Mouse (Mus musculus) embryo, embryonic 10 days (tissue): ENCODE data around the gene Scn10a.

Experiments
- DNase-seq: peaks from one replicate; pipeline ENCODE4 v3.0.0-alpha.2; 2015; ENCODE audit warnings: low spot score

Gene Scn10a

DNA sequence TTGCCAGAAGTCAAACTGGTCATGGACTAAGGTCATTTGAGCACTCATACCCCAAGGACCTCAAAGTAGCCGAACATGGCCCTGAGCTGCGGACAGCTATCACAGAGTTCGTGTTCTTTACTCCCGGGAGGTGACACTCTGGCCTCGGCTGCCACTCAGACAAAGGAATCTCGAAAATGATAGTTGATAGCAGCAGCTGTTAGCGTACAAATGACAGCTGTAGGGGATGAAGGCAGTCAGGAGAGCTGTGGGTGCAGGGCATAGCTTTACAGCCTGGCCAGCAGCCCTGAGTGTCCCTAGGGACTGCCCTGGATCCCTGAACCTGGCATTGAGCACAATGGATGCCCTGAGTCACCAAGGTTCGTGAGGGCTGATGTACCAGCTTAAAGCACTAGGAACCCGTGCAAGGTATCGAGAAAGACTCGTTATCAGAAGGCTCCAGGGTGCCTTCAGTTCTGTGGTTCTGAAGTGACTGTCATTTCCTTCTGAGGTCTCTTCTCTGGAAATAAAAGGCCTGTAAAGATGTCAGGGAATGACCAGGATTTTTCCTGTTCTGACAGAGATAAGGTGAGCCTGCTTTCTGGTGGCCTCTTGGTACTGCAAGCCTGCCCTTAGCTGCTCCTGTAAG is 84.8 kb downstream of the Scn10a start:
- DNase-seq, result no peak

DNA sequence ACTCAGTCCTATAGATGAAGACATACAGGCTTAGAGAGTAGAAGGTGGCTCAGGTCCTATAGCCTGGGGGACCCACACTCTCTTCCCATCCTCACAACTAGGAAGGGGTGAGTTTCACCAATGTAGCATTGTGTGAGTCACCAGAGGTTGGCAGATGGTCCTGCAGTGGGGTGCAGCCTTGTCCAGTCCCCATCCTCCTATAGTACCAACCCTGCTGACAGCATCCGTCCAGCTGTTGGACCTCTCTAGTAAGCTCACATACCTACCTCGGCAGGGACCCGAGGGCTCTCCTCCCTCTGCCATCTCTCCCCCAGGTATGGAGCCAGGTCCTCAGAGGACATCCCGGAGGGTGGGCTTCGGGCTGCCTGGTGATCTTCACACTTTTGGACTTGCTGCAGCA is 85.6 kb downstream of the Scn10a start:
- DNase-seq, result no peak

- DNase-seq, result no peak
These were observed 86.3 kb downstream of the Scn10a start for GRCm38 (mm10) chr9:119632801-119633200.

GRCm38 (mm10) chr9:119631899-119632533 is 87.1 kb downstream of the Scn10a start:
- DNase-seq, result peak; percentile 66

GRCm38 (mm10) chr9:119631393-119631898 is 87.7 kb downstream of the Scn10a start:
- no peak for DNase-seq

DNA sequence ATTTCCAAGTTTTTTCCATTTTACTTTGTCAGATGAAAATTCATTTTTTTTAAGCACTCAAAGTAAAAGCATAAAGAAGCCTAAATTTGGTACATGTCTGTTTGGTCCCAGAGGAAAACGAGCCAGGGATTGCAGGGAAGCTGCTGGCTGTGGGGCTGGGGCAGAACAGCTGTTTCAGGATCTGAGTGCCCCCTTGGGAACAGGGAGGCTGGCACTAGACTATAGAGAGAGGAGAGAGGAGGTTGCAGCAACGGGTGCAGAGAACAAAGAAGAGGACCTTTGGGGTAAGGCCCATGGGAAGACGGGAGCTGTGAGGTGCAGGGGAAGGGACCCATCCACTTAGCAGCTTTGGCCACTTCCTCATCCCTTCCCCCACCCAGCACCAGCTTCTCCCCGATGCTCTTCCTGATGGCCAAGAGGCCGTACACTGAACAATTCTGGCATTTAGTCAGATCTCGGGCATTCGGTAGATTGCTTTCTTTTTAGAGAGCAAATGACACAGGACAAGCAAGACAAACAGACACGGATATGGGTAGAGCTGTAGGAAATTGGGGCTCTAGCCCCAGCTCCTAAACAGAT is 90.3 kb downstream of the Scn10a start:
- no peak for DNase-seq

GRCm38 (mm10) chr9:119627227-119627626 is 91.9 kb downstream of the Scn10a start:
- DNase-seq, result no peak

- no peak for DNase-seq
These were observed 95.0 kb downstream of the Scn10a start for GRCm38 (mm10) chr9:119624151-119624550.

- DNase-seq, result no peak
These were observed 104.3 kb downstream of the Scn10a start for GRCm38 (mm10) chr9:119614798-119615197.

GRCm38 (mm10) chr9:119610563-119611166 is 108.5 kb downstream of the Scn10a start:
- DNase-seq, result no peak

- no peak for DNase-seq
These were observed 112.2 kb downstream of the Scn10a start for GRCm38 (mm10) chr9:119606906-119607305.

- DNase-seq, result no peak
These were observed 114.5 kb downstream of the Scn10a start for GRCm38 (mm10) chr9:119604607-119605006.

- DNase-seq, result no peak
These were observed 120.6 kb downstream of the Scn10a start for GRCm38 (mm10) chr9:119598501-119598900.

DNA sequence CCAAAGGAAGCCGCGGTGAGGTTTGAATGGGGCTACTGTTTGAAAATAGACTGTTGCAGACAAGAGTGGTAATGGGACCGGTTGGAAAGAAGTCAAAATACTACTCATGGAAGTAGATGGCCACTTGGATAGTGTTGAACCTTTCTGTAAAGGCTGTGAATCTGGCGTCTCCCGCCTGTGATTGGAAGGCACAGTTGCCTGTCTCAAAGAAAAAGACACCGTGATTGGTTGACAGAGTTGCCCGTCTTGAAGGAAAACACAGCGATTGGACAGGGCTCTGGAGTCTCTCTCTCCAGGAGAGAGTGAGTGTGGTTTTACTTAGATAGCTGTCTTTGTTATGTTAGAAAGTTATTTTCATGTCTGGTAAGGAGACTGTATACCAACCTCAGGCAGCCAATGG is 121.8 kb downstream of the Scn10a start:
- no peak for DNase-seq

DNA sequence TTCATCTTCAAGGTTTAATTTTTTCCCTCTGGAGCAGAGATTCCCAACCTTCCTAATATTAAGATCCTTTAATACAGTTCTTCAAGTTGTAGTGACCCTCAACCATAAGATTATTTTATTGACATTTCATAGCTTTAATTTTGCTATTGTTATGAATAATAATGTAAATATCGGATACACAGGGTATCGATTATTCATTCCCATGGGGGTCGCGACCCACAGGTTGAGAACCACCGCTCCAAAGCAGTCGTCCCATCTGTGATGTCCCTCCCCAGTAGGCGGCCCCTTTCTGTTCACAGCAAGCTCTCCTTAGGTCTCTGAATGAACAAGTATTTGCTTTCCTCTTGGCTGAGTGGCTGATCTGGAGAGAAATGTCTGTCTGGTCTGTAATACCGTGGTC is 129.5 kb downstream of the Scn10a start:
- DNase-seq, result no peak

DNA sequence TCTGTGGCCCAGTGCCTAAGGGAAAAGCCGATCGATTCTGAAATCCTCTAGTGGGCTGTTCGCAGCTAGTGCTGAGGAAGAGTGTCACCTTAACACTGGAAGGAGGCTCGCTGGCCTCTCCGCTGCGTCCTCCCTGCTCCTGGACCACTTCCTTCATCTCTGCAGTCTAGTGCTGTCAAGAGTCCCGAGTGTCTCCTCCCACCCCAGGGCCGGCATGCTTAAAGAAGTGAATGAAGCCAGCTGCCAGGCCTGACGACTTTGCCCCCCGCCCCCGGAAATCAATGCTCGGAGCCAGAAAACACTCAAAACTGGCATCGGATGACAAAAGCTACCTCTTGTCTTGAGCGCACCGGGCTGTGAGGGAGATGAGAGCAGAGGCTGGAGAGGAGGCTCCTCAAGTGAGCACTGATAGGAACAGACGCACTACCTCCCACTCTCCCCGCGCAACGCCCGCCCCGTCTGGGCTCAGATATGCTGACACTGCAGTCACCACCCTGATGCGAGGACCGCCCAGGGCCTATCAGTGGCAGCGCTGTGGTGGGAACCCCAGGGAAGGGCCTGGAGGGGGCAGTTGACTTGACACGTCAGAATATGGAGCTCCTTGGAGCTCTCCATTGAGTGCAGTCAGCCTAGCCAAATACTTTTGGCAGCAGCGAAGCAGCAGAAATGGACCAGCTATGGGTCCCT is 130.2 kb downstream of the Scn10a start:
- no peak for DNase-seq

DNA sequence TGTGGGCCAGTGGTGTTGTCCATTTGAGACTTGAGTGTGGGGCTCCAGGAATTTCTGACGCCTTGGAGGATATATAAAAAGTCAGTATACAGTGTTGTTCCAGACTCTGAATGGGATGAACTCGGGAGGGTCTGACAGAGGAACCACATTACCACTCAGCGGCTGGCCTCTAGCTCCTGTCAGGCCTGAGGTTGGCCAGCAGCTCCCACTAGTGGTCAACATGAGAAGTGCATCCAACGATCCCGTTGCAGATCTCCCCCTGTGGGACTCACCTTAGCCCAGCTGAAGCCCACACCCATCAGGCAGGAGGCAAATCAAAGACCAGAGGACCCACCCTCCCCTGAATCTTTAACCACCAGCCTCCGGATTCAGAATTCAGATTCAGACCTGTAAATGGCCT is 138.5 kb downstream of the Scn10a start:
- DNase-seq, result peak; percentile 91

DNA sequence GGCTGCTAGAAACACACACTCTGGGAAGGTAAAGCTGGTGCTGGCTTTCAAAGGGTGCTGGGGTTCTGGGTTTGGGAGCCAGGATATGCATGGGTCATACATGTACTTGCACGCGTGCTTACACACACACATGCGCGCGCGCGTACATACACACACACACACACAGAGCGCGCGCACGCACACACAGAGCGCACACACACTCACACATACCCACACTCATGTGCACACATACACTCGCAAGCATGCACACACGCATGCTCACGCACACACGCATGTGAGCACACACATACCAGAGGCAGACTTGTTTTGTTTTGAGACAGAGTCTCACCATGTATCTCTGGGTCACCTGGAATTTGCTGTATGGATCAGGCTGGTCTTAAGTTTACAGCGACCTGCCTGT is 138.9 kb downstream of the Scn10a start:
- DNase-seq, result no peak

DNA sequence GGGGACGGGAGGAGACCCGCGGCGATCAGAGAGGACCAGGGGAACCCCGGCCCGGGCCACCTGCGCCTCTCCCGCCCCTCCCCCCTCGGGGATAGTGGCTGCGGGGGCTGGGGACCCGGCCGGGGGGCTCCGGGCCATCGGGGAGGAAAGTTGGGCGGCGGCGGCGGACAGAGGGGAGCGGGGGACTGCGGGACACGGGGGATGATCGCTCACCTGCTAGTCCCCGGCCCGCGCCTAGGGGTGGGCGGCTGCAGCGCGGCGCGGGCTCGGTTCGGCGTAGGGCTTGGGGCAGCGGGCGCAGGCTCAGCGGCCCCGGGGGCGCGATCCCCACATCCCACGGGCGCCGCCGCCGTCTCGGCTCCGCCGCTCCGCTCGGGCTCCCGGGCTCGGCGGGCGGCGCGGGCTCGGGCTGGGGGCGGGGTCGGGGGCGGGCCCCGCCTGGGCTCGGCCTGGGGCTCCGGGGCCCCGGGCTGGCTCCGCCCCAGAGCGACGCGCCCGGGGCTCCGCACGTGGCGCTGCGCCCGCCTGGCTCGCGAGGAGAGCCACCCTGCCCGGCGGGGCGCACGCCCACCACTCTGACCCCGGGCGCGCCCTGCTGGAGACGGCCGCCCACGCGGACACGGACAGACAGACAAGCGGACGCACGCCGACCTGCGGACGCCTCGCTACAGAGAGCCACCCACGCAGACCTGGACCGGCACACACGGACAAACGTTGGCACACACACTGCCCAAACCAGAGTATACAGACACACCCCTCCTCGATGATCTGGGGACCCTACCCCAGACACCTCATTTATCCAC is 140.3 kb downstream of the Scn10a start, which contains the start of gene Scn5a:
TSS of gene Scn5a (minus strand) at position 381 of the 803 bp plus-strand sequence.
- no peak for DNase-seq

DNA sequence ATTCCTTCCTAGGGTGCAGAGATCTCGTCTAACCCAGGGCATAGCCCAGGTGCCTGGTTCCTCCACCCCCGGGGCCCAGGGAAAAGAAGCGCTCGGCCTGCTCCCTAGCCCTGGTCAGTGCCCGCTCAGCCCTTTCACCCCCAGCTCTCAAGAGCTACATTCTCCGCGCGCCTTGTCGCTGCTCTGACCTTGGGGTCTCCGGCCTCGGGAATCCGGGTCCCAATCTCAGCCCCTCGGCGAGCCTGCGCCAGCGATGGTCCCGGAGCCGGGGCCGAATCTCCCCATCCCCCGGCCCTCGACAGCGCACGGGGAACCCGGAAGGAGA is 140.8 kb downstream of the Scn10a start:
- no peak for DNase-seq

- DNase-seq, result no peak
These were observed 142.1 kb downstream of the Scn10a start for GRCm38 (mm10) chr9:119576977-119577376.

DNA sequence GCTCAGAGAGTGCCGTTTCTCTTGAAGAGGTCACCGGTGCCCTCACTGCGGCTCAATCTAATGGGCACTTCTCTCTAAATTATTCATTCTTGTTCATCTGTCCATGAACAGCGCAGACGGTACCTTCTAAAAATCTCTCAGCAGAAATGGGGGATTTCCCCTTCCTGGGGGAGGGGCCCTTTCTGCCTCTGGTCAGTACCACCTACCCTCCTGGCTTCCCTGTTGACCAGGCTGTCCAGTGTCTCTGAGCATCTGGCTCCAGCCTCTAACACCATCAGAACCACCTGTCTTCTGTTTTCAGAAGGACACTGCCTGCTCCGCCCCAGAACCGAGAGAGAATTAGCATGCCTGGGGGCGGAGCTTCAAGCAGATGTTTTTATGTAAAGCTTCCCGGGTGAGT is 143.4 kb downstream of the Scn10a start:
- no peak for DNase-seq
